Mouse (Mus musculus): ENCODE data around the gene Gpr107.

GRCm38 (mm10) chr2:31198621-31199020 lies 46.5 kb downstream of the Gpr107 start:
- TF ChIP-seq CTCF (IDR thresholded peaks at IDR 0.05; ENCODE audit: low read depth) (no peak), EP300 (IDR thresholded peaks at IDR 0.05; ENCODE audit: low read depth) (no peak)

Data from liver, embryonic 14.5 days (tissue).